Mouse (Mus musculus): ENCODE measurements around the gene Rhox6.
"Not testable (repeated sequence)": the region's sequence is repeated elsewhere in the genome, so short reads cannot be mapped to it uniquely, and the experiment has no call there.

DNA sequence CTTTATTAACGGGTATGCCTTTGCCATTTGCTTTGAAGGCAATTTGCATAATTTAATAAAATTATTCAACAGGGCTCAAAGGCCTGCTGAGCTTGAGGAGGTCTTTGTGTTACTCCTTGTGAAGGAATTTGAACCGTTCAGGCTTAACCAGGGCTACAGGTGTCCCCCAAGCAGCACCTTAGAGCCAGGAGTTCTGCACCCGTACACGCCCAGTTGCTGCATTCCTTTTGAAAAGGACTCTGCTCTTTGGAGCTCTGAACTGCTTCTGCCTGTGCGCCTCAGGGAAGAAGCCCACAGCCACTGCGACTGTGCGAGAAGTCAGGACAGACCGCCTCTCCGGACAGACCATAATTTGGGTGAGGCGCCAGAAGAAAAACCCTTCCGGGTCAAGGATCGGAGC, at the start of gene Rhox6:
- not testable (repeated sequence) for TF ChIP-seq GATA1 (IDR thresholded peaks at IDR 0.05; ENCODE audit: borderline replicate concordance, low read length); FLI1 (IDR thresholded peaks at IDR 0.05; ENCODE audit: low read length)
